In genomic region chr9:106269879-106270278, GRCm38 (mm10) we compare ENCODE assay signal across 12 mouse cellular contexts. TPM values are rescaled to one million over a fixed set of nuclear protein-coding genes. Genes with fewer than 3 reads are reported as not detected.
DNase-seq lines count a peak whose midpoint lies in the region; ATAC-seq and TF ChIP-seq lines count a peak whose summit lies in the region.
"Had no signal": no experiment of that assay in that cellular context is flagged by ENCODE, and none has a peak within 500 bp of the region (broad histone marks: within the 10 kb centered on the region; RNA-seq: fewer than 3 reads in every experiment).

No protein-coding gene starts in this region.

- peak; percentile 38 to 73 for DNase-seq in right cerebral cortex, postnatal 10 days (ENCODE audit: low spot score in 2 of 2)
- DNase-seq in right cerebral cortex, postnatal 14 days, result no peak
- DNase-seq in urinary bladder, adult 18-20 months (ENCODE audit: low spot score in 2 of 2), result no peak
- no peak for DNase-seq in kidney, postnatal 10 days
- DNase-seq in gastrocnemius, postnatal 10 days, result no peak
- DNase-seq: cerebellum, adult 11-12 months; thymus, adult 2 months had no signal

- no peaks in the 10 kb centered on the region for H3K27me3 ChIP-seq in forebrain, embryonic 12.5 days
- H3K27me3 ChIP-seq in intestine, postnatal 0 days (replicated peaks; ENCODE audit: control insufficient read depth, insufficient read depth, low read length), result no peaks in the 10 kb centered on the region
- no peaks in the 10 kb centered on the region for H3K27me3 ChIP-seq in stomach, embryonic 16.5 days (ENCODE audit: control insufficient read depth, insufficient read depth, low read length)
- H3K27me3 ChIP-seq: kidney, embryonic 15.5 days; limb, embryonic 12.5 days had no signal

- WGBS in forebrain, embryonic 12.5 days, result 31% methylated on average over 2 of the region's 2 CpGs
- 17% methylated on average over 2 of the region's 2 CpGs for WGBS in intestine, postnatal 0 days
- 13% methylated on average over 2 of the region's 2 CpGs for WGBS in stomach, embryonic 16.5 days

- TF ChIP-seq CTCF in intestine, postnatal 0 days (IDR thresholded peaks at IDR 0.05; ENCODE audit: low read depth), result no peak

- no peaks in the 10 kb centered on the region for H3K36me3 ChIP-seq in forebrain, embryonic 12.5 days (replicated peaks)
- no peaks in the 10 kb centered on the region for H3K36me3 ChIP-seq in intestine, postnatal 0 days (ENCODE audit: control insufficient read depth, insufficient read depth)
- no peaks in the 10 kb centered on the region for H3K36me3 ChIP-seq in stomach, embryonic 16.5 days (ENCODE audit: control insufficient read depth, insufficient read depth, low read length)
- H3K36me3 ChIP-seq: kidney, embryonic 15.5 days; limb, embryonic 12.5 days had no signal

- H3K9ac ChIP-seq in forebrain, embryonic 12.5 days, result peak overlapping the region; percentile 36; the same call in 1 of the 2 replicates
- no peak overlapping the region for H3K9ac ChIP-seq in intestine, postnatal 0 days (ENCODE audit: low read depth, low read length)
- no peak overlapping the region for H3K9ac ChIP-seq in stomach, embryonic 16.5 days (ENCODE audit: low read length)
- H3K9ac ChIP-seq: kidney, embryonic 15.5 days; limb, embryonic 12.5 days had no signal

- ATAC-seq in forebrain, embryonic 12.5 days (ENCODE audit: low FRiP score), result 0 out of 2 replicates have a peak, but pooled peaks have one; percentile 55
- peak; percentile 62 for ATAC-seq in intestine, postnatal 0 days
- peak; percentile 62; the same call in 1 of the 2 replicates for ATAC-seq in stomach, embryonic 16.5 days (ENCODE audit: insufficient read depth, low FRiP score)

- no peak overlapping the region for H3K4me2 ChIP-seq in forebrain, embryonic 12.5 days
- H3K4me2 ChIP-seq in intestine, postnatal 0 days (replicated peaks; ENCODE audit: low read depth), result no peak overlapping the region
- no peak overlapping the region for H3K4me2 ChIP-seq in stomach, embryonic 16.5 days (ENCODE audit: low read depth, low read length)
- H3K4me2 ChIP-seq: kidney, embryonic 15.5 days; limb, embryonic 12.5 days had no signal

- no peak overlapping the region for H3K4me3 ChIP-seq in forebrain, embryonic 12.5 days (replicated peaks)
- H3K4me3 ChIP-seq in intestine, postnatal 0 days (ENCODE audit: low read depth, low read length), result no peak overlapping the region
- H3K4me3 ChIP-seq in stomach, embryonic 16.5 days (replicated peaks; ENCODE audit: low read length), result no peak overlapping the region
- H3K4me3 ChIP-seq: kidney, embryonic 15.5 days; limb, embryonic 12.5 days had no signal

- peaks cover 21% of the 10 kb centered on the region for H3K4me1 ChIP-seq in forebrain, embryonic 12.5 days
- no peaks in the 10 kb centered on the region; the same call in 1 of the 2 replicates for H3K4me1 ChIP-seq in intestine, postnatal 0 days (replicated peaks; ENCODE audit: control insufficient read depth, insufficient read depth, low read length)
- peaks cover 19% of the 10 kb centered on the region for H3K4me1 ChIP-seq in stomach, embryonic 16.5 days (ENCODE audit: control insufficient read depth, insufficient read depth, low read length)

- H3K9me3 ChIP-seq in forebrain, embryonic 12.5 days, result no peaks in the 10 kb centered on the region
- no peaks in the 10 kb centered on the region for H3K9me3 ChIP-seq in intestine, postnatal 0 days (ENCODE audit: control insufficient read depth)
- no peaks in the 10 kb centered on the region for H3K9me3 ChIP-seq in stomach, embryonic 16.5 days (replicated peaks; ENCODE audit: control insufficient read depth, low read length)
- H3K9me3 ChIP-seq: kidney, embryonic 15.5 days; limb, embryonic 12.5 days had no signal

- peak overlapping the region; percentile 42; the same call in 1 of the 2 replicates for H3K27ac ChIP-seq in forebrain, embryonic 12.5 days
- no peak overlapping the region for H3K27ac ChIP-seq in intestine, postnatal 0 days (ENCODE audit: low read depth, low read length)
- no peak overlapping the region for H3K27ac ChIP-seq in stomach, embryonic 16.5 days (ENCODE audit: low read length)
- H3K27ac ChIP-seq: kidney, embryonic 15.5 days; limb, embryonic 12.5 days had no signal

RNA-seq across cellular contexts. Expression of gene Poc1a, which starts 11.0 kb away (rescaled TPM):
- polyA plus RNA-seq in forebrain, embryonic 12.5 days (2016; fragmentation: Nextera tagmentation; extraction: Ambion mirVana), result 23.4 and 23.8 TPM in 2 replicates
- polyA plus RNA-seq in intestine, postnatal 0 days (2015; fragmentation: Nextera tagmentation; extraction: Ambion mirVana), result 11.5 and 12.3 TPM in 2 replicates
- polyA plus RNA-seq in stomach, embryonic 16.5 days (2015; fragmentation: Nextera tagmentation; extraction: Ambion mirVana), result 22.2 and 24.5 TPM in 2 replicates
- total RNA-seq in gastrocnemius, postnatal 10 days (2021), result 1 to 10 TPM; 3.7 to 5.2 TPM

RNA-seq across cellular contexts. Expression of gene Alas1, which starts 21.4 kb away (rescaled TPM):
- 78.0 and 79.0 TPM in 2 replicates for polyA plus RNA-seq in forebrain, embryonic 12.5 days (2016; fragmentation: Nextera tagmentation; extraction: Ambion mirVana)
- 81.2 and 82.9 TPM in 2 replicates for polyA plus RNA-seq in intestine, postnatal 0 days (2015; fragmentation: Nextera tagmentation; extraction: Ambion mirVana)
- 131 and 135 TPM in 2 replicates for polyA plus RNA-seq in stomach, embryonic 16.5 days (2015; fragmentation: Nextera tagmentation; extraction: Ambion mirVana)
- 100 to 1,000 TPM; 152 to 165 TPM for total RNA-seq in gastrocnemius, postnatal 10 days (2021)

RNA-seq across cellular contexts. Expression of gene Tlr9, which starts 47.5 kb away (rescaled TPM):
- not detected in 2 replicates for polyA plus RNA-seq in forebrain, embryonic 12.5 days (2016; fragmentation: Nextera tagmentation; extraction: Ambion mirVana)
- 0.08 and 0.09 TPM in 2 replicates for polyA plus RNA-seq in intestine, postnatal 0 days (2015; fragmentation: Nextera tagmentation; extraction: Ambion mirVana)
- 0.09 TPM in 2 replicates for polyA plus RNA-seq in stomach, embryonic 16.5 days (2015; fragmentation: Nextera tagmentation; extraction: Ambion mirVana)
- under 1 TPM; 0.52 to 0.90 TPM for total RNA-seq in gastrocnemius, postnatal 10 days (2021)
- polyA plus RNA-seq: limb, embryonic 12.5 days had no signal

Comparison
In these comparisons a context has a peak if more than half of its experiments do, and no peak if none do; other contexts are left out.
1. DNase-seq: peak in right cerebral cortex, postnatal 10 days (2 of 2); none in right cerebral cortex, postnatal 14 days (single experiment), urinary bladder, adult 18-20 months (0 of 2), kidney, postnatal 10 days (single experiment) and gastrocnemius, postnatal 10 days (single experiment).
2. Peak in every context shown above with its lines, with median percentiles within 50 percentile points of each other: ATAC-seq.